Mouse (Mus musculus) liver, adult 2 months (tissue): ENCODE results near the gene Smoc2.

Experiments used
- CTCF ChIP-seq: fragments of 200-500 bp; IDR thresholded peaks from 2 replicates; pipeline ENCODE4 v1.5.1; 2011; ENCODE audit warnings: low read depth, low read length, control low read depth
- POLR2A ChIP-seq: fragments of 200-500 bp; IDR thresholded peaks from 2 replicates; pipeline ENCODE4 v1.6.1; 2011; ENCODE audit warnings: low read length, control low read depth; ENCODE audit not compliant: insufficient read depth; ENCODE audit errors: extremely low read depth

- TF ChIP-seq CTCF (no peak), POLR2A (no peak)
Measured at GRCm38 (mm10) chr17:14268001-14268400, 11.3 kb upstream of the Smoc2 start.
